Mouse (Mus musculus): ENCODE data around the gene Ccdc137. TPM values are rescaled to one million over a fixed set of nuclear protein-coding genes. Genes with fewer than 3 reads are reported as not detected.

Gene Ccdc137
- total and polyA plus RNA-seq, 3 experiments: 12.0 to 33.0 (median 24.6) TPM

DNA sequence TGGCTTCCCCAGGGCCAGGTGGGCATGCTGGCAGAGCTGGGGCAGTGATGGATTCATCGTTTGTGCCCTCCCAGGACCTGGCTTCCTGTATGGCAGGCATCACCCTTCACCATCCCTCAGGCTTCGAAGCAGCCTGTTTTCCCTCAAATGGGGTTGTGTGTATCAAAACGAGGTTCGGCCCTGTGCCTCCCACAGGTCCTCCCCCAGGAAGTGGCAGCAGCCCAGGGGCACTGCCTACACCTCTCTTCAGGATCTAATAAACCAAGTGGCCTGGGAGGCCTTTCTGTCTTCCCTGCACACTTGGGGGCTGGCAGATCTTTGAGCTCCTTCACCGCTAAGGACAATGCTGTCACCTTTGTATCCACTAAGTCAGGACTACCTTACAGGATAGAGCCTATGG, 41.0 kb downstream of the Ccdc137 start:
- DNase-seq: no peak

DNA sequence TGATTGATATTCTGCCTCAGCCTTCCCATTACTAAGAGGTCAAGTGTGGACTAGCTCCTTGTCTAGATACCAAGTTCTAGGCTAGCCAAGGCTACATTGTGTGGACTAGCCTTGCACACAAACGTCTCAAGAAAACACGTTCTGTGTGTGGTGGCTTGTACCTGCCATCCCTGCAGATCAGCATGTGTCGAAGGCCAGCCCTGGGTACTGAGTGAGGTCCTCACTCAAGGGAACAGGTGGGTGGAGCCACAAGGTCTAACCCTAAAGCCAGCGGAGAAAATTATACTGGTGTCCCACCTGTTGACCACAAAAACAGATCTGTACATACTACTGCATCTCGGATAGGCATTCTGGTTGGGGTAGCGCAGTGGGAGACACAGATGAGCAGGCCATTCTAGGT, 42.0 kb downstream of the Ccdc137 start:
- no peak for DNase-seq

DNA sequence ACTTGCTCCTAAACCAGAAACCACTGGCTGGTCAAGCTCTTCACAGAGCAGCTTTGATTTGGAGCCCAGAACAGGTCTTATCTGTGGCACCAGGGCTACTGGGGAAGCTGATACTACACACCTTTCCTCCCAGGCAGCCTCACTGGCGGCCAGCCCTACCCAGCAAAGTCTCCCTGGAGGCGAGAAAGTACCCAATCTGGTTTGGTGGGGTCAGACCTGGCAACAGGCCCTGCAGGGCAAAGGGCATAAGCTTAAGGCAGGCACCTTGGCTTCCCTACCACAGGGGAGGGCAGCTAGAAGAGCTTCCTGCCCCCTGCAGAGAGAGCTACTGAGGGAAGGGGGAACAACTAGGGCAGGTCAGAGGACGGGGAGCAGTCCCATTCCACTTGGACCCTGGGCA, 42.4 kb downstream of the Ccdc137 start:
- peak; percentile 51 for DNase-seq

DNA sequence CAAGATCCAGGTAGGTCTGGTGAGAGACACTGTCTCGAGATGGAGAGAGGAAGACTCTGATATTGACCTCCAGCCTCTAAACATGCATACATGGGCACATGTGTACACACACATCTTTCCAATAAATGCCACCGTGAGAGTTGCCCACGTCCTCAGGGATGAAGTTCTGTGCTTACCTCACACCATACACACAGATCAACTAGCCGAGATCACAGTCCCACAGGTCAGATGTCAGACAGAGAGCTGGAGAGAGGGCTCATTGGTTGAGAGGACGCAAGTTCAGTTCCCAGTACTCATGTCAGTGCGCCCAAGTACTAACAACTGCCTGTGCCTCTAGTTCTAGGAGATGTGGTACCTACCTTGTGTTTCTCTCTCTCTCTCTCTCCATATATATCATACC, 43.1 kb downstream of the Ccdc137 start:
- no peak for DNase-seq

DNA sequence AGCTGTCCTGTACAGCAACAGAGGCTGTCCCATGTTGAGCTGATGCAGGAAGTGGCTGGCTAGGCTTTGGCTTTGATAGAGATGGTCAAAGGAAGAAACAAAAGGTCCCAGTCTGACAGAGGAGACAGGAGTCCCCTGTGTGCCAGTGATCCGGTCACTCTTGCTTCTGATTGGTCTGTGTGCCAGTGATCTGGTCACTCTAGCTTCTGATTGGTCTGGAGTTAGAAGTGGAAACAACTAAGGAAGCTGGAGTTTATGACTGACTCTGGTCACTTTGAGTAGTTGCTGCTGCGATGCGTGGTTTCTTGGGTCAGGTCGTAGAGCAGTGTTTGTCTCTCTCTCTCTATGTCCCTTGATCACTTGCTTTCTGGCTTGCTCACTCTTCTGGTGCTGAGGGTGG, 43.8 kb downstream of the Ccdc137 start:
- DNase-seq: peak; percentile 3

DNA sequence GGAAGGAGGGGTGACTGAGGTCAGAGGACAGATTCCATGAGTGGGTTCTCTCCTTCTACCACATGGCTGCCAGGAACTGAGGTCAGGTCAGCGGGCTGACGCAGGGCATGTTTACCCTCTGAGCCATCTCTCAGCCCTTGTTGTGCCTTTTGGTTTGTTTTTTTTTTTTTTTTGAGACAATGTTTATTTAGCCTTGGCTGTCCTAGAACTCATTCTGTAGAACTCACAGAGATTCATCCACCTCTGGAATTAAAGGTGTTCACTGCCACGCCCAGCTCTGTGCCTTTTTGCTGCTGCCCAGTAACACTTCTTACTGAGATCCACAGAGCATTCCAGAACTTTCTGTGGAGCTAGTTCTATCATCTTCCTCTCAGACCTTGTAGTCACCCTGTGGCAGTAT, 47.7 kb downstream of the Ccdc137 start:
- DNase-seq: no peak

DNA sequence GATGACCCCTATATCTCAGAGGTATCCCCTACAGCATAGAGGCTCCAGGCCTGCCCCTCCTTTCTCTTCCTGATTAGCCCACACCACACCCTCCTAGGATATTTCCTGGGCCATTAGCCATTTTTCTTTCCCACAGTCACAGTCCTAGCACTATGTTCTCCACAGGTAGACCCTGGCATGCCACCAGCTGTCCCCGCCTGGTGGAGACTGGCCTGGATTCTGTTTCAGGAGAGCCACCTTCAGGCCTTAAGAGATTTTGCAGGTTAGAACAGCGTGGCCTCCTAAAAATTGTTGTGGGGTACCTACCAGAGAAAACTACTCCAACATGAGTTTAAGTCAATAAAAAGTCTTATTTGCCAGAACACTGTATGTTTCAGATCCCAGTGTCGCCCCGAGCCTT, 49.0 kb downstream of the Ccdc137 start:
- peak; percentile 14 for DNase-seq

DNA sequence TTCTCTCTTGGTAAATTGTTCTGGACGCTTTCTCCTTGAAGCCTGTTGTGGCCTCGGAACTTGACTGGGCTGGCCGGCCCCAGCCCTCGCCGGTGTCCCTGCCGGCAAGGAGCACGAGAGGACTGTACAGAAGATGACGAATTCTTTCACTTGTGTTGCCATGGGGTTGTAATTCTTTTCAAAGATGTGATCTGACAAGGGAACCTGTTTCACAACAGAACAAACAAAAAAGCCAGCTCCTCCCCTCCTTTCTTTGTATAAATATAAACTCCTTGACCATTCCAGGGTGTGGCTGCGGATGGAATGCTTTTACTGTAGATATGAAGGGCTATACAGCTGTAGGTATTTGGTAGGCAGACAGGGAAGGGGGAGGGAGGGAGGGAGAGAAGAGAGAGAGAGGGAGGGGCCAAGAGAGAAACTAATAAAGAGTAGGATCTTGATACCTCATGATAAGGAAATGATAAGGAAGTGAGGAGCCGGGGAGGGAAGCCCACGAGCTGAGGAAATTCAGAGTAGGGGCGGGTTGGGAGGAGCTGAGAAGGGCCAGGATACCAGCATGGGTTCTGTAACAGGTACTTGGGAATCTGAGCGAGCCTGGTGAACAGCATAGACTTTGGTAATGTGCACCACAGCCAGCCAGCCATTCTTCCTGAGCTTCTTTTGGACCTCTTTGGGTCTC, 49.8 kb downstream of the Ccdc137 start:
- peak; percentile 12 for DNase-seq

DNA sequence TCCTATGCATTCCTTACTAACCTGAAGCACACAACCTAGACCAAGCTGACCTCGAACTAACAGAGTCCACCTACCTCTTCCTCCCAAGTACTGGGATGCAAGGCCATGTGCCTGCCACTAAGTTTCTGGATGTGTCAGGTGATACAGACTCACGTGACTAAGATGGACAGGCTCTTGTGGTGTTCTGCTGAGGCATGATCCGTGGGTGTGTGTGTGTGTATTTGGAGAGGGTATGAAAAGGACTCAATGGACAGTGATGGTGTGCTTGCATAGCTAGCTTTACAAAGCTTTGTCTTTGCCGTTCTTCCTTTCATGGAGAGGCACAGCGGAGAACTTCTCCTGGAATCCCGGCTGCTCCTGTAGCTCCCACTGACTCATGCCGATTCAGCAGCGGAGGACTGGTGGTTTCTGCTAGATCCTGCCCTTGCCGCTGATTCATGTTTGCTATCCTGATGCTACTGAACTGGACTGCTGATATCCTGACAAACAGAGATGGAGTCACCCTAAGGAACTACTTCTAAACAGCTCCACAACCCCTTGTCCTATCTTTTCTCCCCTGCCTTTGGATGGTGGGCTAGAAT, 50.5 kb downstream of the Ccdc137 start:
- DNase-seq: peak; percentile 59

DNA sequence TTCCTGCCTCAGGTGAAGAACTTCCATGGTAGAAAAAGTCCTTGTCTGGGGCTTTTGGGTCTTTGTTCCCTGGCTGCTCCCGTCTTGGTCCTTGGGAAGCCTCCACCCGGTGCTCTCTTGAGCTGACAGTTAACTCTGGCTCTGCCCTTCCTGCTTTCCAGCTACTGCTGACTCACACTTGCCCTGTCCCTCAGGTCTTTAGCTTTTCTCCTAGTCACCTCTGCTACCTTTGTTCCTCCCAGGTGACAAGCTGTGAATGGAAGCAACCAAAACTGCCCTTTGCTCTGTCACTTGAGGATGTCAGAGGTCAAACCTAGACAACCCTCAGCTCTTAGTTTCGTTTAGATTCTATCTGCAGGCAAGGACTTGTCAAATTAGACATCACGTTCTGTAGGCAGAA, 52.0 kb downstream of the Ccdc137 start:
- no peak for DNase-seq

DNA sequence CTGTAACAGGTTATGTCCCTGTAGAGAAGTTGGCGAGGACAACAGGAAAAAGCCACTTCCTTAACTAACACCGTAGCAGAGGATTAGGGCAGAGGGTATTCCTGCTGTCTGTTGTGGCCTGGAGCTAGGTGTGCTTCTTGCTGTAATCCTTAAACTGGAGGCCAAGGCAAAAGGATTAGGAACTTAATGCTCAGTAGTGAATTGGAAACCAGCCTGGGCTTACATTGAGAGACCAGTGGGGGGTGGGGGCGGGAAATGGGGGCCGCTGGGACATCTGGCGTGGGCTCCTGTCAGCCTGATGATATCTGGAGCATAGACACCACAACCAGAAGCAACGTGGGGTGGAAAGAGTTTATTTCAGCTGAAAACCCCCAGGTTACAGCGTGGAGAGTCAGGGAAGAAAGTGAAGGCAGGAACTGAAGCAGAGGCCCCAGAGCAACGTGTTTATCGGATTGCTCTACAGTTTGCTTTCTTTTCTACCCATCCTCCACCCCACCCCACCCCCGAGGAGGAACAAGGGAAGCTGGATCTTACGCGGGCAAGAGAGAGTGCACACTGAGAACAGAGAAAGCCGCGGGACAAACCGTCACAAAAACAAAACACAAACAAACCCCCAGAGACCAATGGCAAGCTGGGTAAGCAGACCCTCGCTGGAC, 52.6 kb downstream of the Ccdc137 start:
- no peak for DNase-seq

DNA sequence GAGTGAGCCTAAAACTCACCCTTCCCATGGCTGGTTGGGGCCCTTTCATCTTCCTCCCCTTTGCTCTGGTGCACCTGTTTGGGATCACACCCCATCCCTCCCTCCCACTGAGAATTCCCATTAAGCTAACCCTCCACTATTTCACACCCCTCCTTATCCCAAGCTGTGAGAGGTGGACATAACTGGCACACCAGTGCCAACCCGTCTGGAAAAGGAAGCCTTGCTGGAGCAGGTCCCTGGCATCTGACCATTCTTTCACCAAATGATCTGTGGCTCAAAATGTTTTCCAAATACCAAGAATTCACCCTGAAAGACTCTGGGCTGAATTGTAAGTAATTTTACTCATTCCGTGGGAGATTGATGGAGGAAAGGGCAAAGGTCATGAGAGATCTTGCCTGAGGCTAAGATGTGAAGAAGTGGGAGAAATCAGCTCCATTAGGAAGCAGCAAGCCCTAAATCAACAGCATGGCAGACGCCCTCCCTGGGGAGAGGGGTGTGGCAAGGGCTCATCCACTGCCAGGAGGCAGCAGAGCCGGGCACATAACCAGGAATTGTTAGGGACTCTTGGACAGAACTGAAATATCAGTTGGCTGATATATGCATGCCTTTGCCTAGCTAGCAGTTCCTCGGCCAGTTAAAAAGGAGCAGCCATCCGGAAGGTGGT, 55.0 kb downstream of the Ccdc137 start:
- peak; percentile 30 for DNase-seq

Other genes with a start within 250 kb of the Ccdc137 start
- gene Bahcc1, start 225.2 kb upstream of the Ccdc137 start, total RNA-seq (2021): 10 to 100 TPM in 1 of 2 experiments, 1 to 10 TPM in 1; 9.2 to 21.9 TPM
- gene Bahcc1, start 225.2 kb upstream of the Ccdc137 start, polyA plus RNA-seq (2012; rRNA removed): 17.9 and 19.5 TPM in 2 replicates
- gene Actg1, start 109.6 kb upstream of the Ccdc137 start, total RNA-seq (2021): 1,000 to 10,000 TPM in 1 of 2 experiments, 100 to 1,000 TPM in 1; 913 to 1,618 TPM
- 531 and 632 TPM in 2 replicates for gene Actg1, start 109.6 kb upstream of the Ccdc137 start, polyA plus RNA-seq (2012; rRNA removed)
- under 1 TPM; 0.17 to 0.58 TPM for gene Fscn2, start 96.6 kb upstream of the Ccdc137 start, total RNA-seq (2021)
- 0.16 and 0.22 TPM in 2 replicates for gene Fscn2, start 96.6 kb upstream of the Ccdc137 start, polyA plus RNA-seq (2012; rRNA removed)
- gene Faap100, start 79.4 kb upstream of the Ccdc137 start, total RNA-seq (2021): 10 to 100 TPM; 17.6 to 24.1 TPM
- 192 and 223 TPM in 2 replicates for gene Faap100, start 79.4 kb upstream of the Ccdc137 start, polyA plus RNA-seq (2012; rRNA removed)
- 100 to 1,000 TPM in 1 of 2 experiments, 10 to 100 TPM in 1; 76.6 to 108 TPM for gene Nploc4, start 20.4 kb upstream of the Ccdc137 start, total RNA-seq (2021)
- 129 and 132 TPM in 2 replicates for gene Nploc4, start 20.4 kb upstream of the Ccdc137 start, polyA plus RNA-seq (2012; rRNA removed)
- gene Tspan10, start 15.5 kb upstream of the Ccdc137 start, total RNA-seq (2021): 1 to 10 TPM in 1 of 2 experiments, not detected in 1; 3.4 TPM
- 0.06 TPM in 1 of 2 replicates, not detected in the other for gene Tspan10, start 15.5 kb upstream of the Ccdc137 start, polyA plus RNA-seq (2012; rRNA removed)
- gene Pde6g, start 4.6 kb upstream of the Ccdc137 start, total RNA-seq (2021): under 1 TPM in 1 of 2 experiments, not detected in 1; 0.31 TPM
- 0.48 and 0.49 TPM in 2 replicates for gene Pde6g, start 4.6 kb upstream of the Ccdc137 start, polyA plus RNA-seq (2012; rRNA removed)
- gene Oxld1, start within 50 bp of the Ccdc137 start, total RNA-seq (2021): 10 to 100 TPM; 25.8 to 37.1 TPM
- gene Oxld1, start within 50 bp of the Ccdc137 start, polyA plus RNA-seq (2012; rRNA removed): 48.7 and 81.2 TPM in 2 replicates
- 10 to 100 TPM; 21.4 to 27.2 TPM for gene Arl16, start 9.5 kb downstream of the Ccdc137 start, total RNA-seq (2021)
- gene Arl16, start 9.5 kb downstream of the Ccdc137 start, polyA plus RNA-seq (2012; rRNA removed): 23.2 and 27.2 TPM in 2 replicates
- 100 to 1,000 TPM; 107 to 146 TPM for gene Mrpl12, start 26.5 kb downstream of the Ccdc137 start, total RNA-seq (2021)
- gene Mrpl12, start 26.5 kb downstream of the Ccdc137 start, polyA plus RNA-seq (2012; rRNA removed): 163 and 185 TPM in 2 replicates
- gene Slc25a10, start 33.7 kb downstream of the Ccdc137 start, total RNA-seq (2021): 100 to 1,000 TPM; 103 to 116 TPM
- gene Slc25a10, start 33.7 kb downstream of the Ccdc137 start, polyA plus RNA-seq (2012; rRNA removed): 400 and 531 TPM in 2 replicates
- 1 to 10 TPM; 1.5 to 1.7 TPM for gene Gcgr, start 72.6 kb downstream of the Ccdc137 start, total RNA-seq (2021)
- gene Gcgr, start 72.6 kb downstream of the Ccdc137 start, polyA plus RNA-seq (2012; rRNA removed): 2.1 and 2.5 TPM in 2 replicates
- gene Mcrip1, start 91.6 kb downstream of the Ccdc137 start, total RNA-seq (2021): 10 to 100 TPM; 56.9 to 65.8 TPM
- gene Mcrip1, start 91.6 kb downstream of the Ccdc137 start, polyA plus RNA-seq (2012; rRNA removed): 136 and 157 TPM in 2 replicates
- gene Ppp1r27, start 93.0 kb downstream of the Ccdc137 start, total RNA-seq (2021): under 1 TPM; 0.40 to 0.79 TPM
- 0.83 and 1.2 TPM in 2 replicates for gene Ppp1r27, start 93.0 kb downstream of the Ccdc137 start, polyA plus RNA-seq (2012; rRNA removed)
- gene P4hb, start 115.1 kb downstream of the Ccdc137 start, total RNA-seq (2021): 100 to 1,000 TPM; 462 to 524 TPM
- gene P4hb, start 115.1 kb downstream of the Ccdc137 start, polyA plus RNA-seq (2012; rRNA removed): 108 and 126 TPM in 2 replicates
- gene Arhgdia, start 123.5 kb downstream of the Ccdc137 start, total RNA-seq (2021): 100 to 1,000 TPM; 355 to 386 TPM
- gene Arhgdia, start 123.5 kb downstream of the Ccdc137 start, polyA plus RNA-seq (2012; rRNA removed): 712 and 786 TPM in 2 replicates
- 10 to 100 TPM; 85.5 to 97.9 TPM for gene Alyref, start 140.2 kb downstream of the Ccdc137 start, total RNA-seq (2021)
- gene Alyref, start 140.2 kb downstream of the Ccdc137 start, polyA plus RNA-seq (2012; rRNA removed): 10.3 and 12.6 TPM in 2 replicates
- gene Anapc11, start 140.3 kb downstream of the Ccdc137 start, total RNA-seq (2021): 10 to 100 TPM; 82.8 to 85.9 TPM
- 183 and 187 TPM in 2 replicates for gene Anapc11, start 140.3 kb downstream of the Ccdc137 start, polyA plus RNA-seq (2012; rRNA removed)
- gene Npb, start 150.4 kb downstream of the Ccdc137 start, total RNA-seq (2021): under 1 TPM; 0.61 to 0.62 TPM
- gene Npb, start 150.4 kb downstream of the Ccdc137 start, polyA plus RNA-seq (2012; rRNA removed): 1.6 and 2.3 TPM in 2 replicates
- gene Pcyt2, start 159.8 kb downstream of the Ccdc137 start, total RNA-seq (2021): 100 to 1,000 TPM; 201 to 344 TPM
- gene Pcyt2, start 159.8 kb downstream of the Ccdc137 start, polyA plus RNA-seq (2012; rRNA removed): 460 and 610 TPM in 2 replicates
- 10 to 100 TPM; 54.2 to 69.5 TPM for gene Sirt7, start 167.1 kb downstream of the Ccdc137 start, total RNA-seq (2021)
- 109 and 128 TPM in 2 replicates for gene Sirt7, start 167.1 kb downstream of the Ccdc137 start, polyA plus RNA-seq (2012; rRNA removed)
- 10 to 100 TPM; 48.1 to 60.7 TPM for gene Mafg, start 175.5 kb downstream of the Ccdc137 start, total RNA-seq (2021)
- gene Mafg, start 175.5 kb downstream of the Ccdc137 start, polyA plus RNA-seq (2012; rRNA removed): 54.3 and 66.9 TPM in 2 replicates
- 1 to 10 TPM; 1.0 to 1.9 TPM for gene Pycr1, start 185.7 kb downstream of the Ccdc137 start, total RNA-seq (2021)
- gene Pycr1, start 185.7 kb downstream of the Ccdc137 start, polyA plus RNA-seq (2012; rRNA removed): 3.5 and 3.6 TPM in 2 replicates
- 1 to 10 TPM in 1 of 2 experiments, not detected in 1; 1.0 TPM for gene Myadml2, start 190.0 kb downstream of the Ccdc137 start, total RNA-seq (2021)
- 0.11 and 0.59 TPM in 2 replicates for gene Myadml2, start 190.0 kb downstream of the Ccdc137 start, polyA plus RNA-seq (2012; rRNA removed)
- 1 to 10 TPM; 2.8 to 8.1 TPM for gene Notum, start 203.1 kb downstream of the Ccdc137 start, total RNA-seq (2021)
- gene Notum, start 203.1 kb downstream of the Ccdc137 start, polyA plus RNA-seq (2012; rRNA removed): 7.4 and 9.3 TPM in 2 replicates
- gene Aspscr1, start 214.9 kb downstream of the Ccdc137 start, total RNA-seq (2021): 10 to 100 TPM; 74.9 to 84.1 TPM
- 124 and 125 TPM in 2 replicates for gene Aspscr1, start 214.9 kb downstream of the Ccdc137 start, polyA plus RNA-seq (2012; rRNA removed)

Measured in adrenal gland, adult 2 months (tissue).